Mouse (Mus musculus) neural tube, embryonic 13.5 days (tissue): ENCODE results near the gene Pabpc4. TPM values are rescaled to one million over a fixed set of nuclear protein-coding genes. Genes with fewer than 3 reads are reported as not detected.
"Not testable (repeated sequence)": the region's sequence is repeated elsewhere in the genome, so short reads cannot be mapped to it uniquely, and the experiment has no call there.

Experiments used
- ATAC-seq: fragments of 200-750 bp; cut with Nextera tagmentation; 2 replicates; pipeline ENCODE4 v1.8.0; 2017; ENCODE audit warnings: low read depth, mild to moderate bottlenecking, moderate TSS enrichment, moderate library complexity
- H3K27ac ChIP-seq: fragments of 300-500 bp; sonication (generic); replicated peaks from 2 replicates; pipeline ENCODE4 v1.5.1; 2015; ENCODE audit warnings: moderate library complexity, mild to moderate bottlenecking, inconsistent platforms
- H3K27me3 ChIP-seq: fragments of 300-500 bp; sonication (generic); 2 replicates; pipeline ENCODE4 v1.6.1; 2015; ENCODE audit warnings: mild to moderate bottlenecking, inconsistent platforms
- H3K36me3 ChIP-seq: fragments of 300-500 bp; sonication (generic); 2 replicates; pipeline ENCODE4 v1.6.1; 2015; ENCODE audit warnings: mild to moderate bottlenecking, inconsistent platforms
- H3K4me1 ChIP-seq: fragments of 300-500 bp; sonication (generic); replicated peaks from 2 replicates; pipeline ENCODE4 v1.6.1; 2015; ENCODE audit warnings: inconsistent platforms
- H3K4me2 ChIP-seq: fragments of 300-500 bp; sonication (generic); 2 replicates; pipeline ENCODE4 v1.6.1; 2015; ENCODE audit warnings: inconsistent platforms, mild to moderate bottlenecking, moderate library complexity
- H3K4me3 ChIP-seq: fragments of 300-500 bp; sonication (generic); 2 replicates; pipeline ENCODE4 v1.5.1; 2015; ENCODE audit warnings: mild to moderate bottlenecking, inconsistent platforms
- H3K9ac ChIP-seq: fragments of 300-500 bp; sonication (generic); 2 replicates; pipeline ENCODE4 v1.6.1; 2015; ENCODE audit warnings: moderate library complexity, mild to moderate bottlenecking, inconsistent platforms
- H3K9me3 ChIP-seq: fragments of 300-500 bp; sonication (generic); 2 replicates; pipeline ENCODE4 v1.6.1; 2016; ENCODE audit warnings: inconsistent platforms
- WGBS: fragments of 180-500 bp; shearing (Covaris S2); methylation state at CpG from one replicate; pipeline ENCODE4 v1.1.7; 2015; 5-methylcytosine and 5-hydroxymethylcytosine counted together
- polyA plus RNA-seq: library from polyadenylated mRNA; unstranded; fragments of >200 nt; fragmentation: Nextera tagmentation; extraction: Ambion mirVana; gene quantifications from 2 replicates; pipeline ENCODE4 v1.2.1, GENCODE M21; 2015

Pabpc4 gene
- polyA plus RNA-seq, 1 experiment from 2014 or later = 24.2 TPM

- Histone ChIP-seq H3K27me3 (no peaks in the 10 kb centered on the region), H3K27ac (no peak overlapping the region), H3K9ac (no peak overlapping the region), H3K9me3 (no peaks in the 10 kb centered on the region), H3K36me3 (no peaks in the 10 kb centered on the region), H3K4me2 (no peak overlapping the region), H3K4me3 (no peak overlapping the region), H3K4me1 (no peaks in the 10 kb centered on the region)
- 83% methylated on average over 3 of the region's 3 CpGs for WGBS
- no peak for ATAC-seq
Measured at GRCm38 (mm10) chr4:123314497-123314896, 52.3 kb downstream of the Pabpc4 start.

- Histone ChIP-seq H3K27me3 (peaks cover 29% of the 10 kb centered on the region), H3K4me2 (peak overlapping the region; percentile 46), H3K4me3 (0 out of 2 replicates have a peak overlapping the region, but pooled peaks have one; percentile 21)
- ATAC-seq = peak; percentile 48; the same call in 1 of the 2 replicates
- H3K9me3 ChIP-seq, H3K4me1 ChIP-seq, H3K27ac ChIP-seq, H3K36me3 ChIP-seq, H3K9ac ChIP-seq: not testable (repeated sequence)
- WGBS = 18% methylated on average over 21 of the region's 38 CpGs
Measured at GRCm38 (mm10) chr4:123322910-123323309, 60.8 kb downstream of the Pabpc4 start.

- Histone ChIP-seq H3K4me3 (peak within 1 kb of the TSS; percentile 21; the same call in 1 of the 2 replicates), H3K9me3 (no peaks in the 10 kb centered on the region), H3K4me2 (peak within 1 kb of the TSS; percentile 46), H3K9ac (no peak within 1 kb of the TSS), H3K27ac (no peak within 1 kb of the TSS), H3K4me1 (0 out of 2 replicates have a peak, but pooled peaks cover 4% of the 10 kb centered on the region), H3K36me3 (no peaks in the 10 kb centered on the region), H3K27me3 (peaks cover 29% of the 10 kb centered on the region)
- WGBS = 9% methylated on average over 13 of the region's 13 CpGs
- no peak for ATAC-seq
Measured at GRCm38 (mm10) chr4:123323534-123323933, 61.4 kb downstream of the Pabpc4 start, which contains the start of gene Oxct2a. Oxct2a (minus strand) TSS chr4:123323634.

- no peak overlapping the region for H3K4me2 ChIP-seq
- no peaks in the 10 kb centered on the region for H3K9me3 ChIP-seq
- ATAC-seq = no peak
- 0 out of 2 replicates have a peak, but pooled peaks cover 4% of the 10 kb centered on the region for H3K4me1 ChIP-seq
- no peaks in the 10 kb centered on the region for H3K36me3 ChIP-seq
- no peak overlapping the region for H3K9ac ChIP-seq
- no peak overlapping the region for H3K27ac ChIP-seq
- H3K27me3 ChIP-seq = peaks cover 29% of the 10 kb centered on the region
- 83% methylated on average over 3 of the region's 3 CpGs for WGBS
- H3K4me3 ChIP-seq = no peak overlapping the region
Measured at GRCm38 (mm10) chr4:123326087-123326486, 63.9 kb downstream of the Pabpc4 start.

- Histone ChIP-seq H3K4me3 (no peak overlapping the region), H3K4me1 (0 out of 2 replicates have a peak, but pooled peaks cover 4% of the 10 kb centered on the region), H3K9ac (no peak overlapping the region), H3K4me2 (no peak overlapping the region), H3K36me3 (no peaks in the 10 kb centered on the region), H3K27ac (no peak overlapping the region), H3K27me3 (peaks cover 20% of the 10 kb centered on the region), H3K9me3 (no peaks in the 10 kb centered on the region)
- WGBS = 70% methylated on average over 3 of the region's 3 CpGs
- ATAC-seq = no peak
Measured at GRCm38 (mm10) chr4:123327630-123328029, 65.5 kb downstream of the Pabpc4 start.

- H3K4me1 ChIP-seq = 0 out of 2 replicates have a peak, but pooled peaks cover 4% of the 10 kb centered on the region
- ATAC-seq = no peak
- no peak overlapping the region for H3K9ac ChIP-seq
Measured at GRCm38 (mm10) chr4:123328946-123329345, 66.8 kb downstream of the Pabpc4 start.

GRCm38 (mm10) chr4:123331326-123331725, 69.2 kb downstream of the Pabpc4 start:
- Histone ChIP-seq H3K9me3 (no peaks in the 10 kb centered on the region), H3K36me3 (no peaks in the 10 kb centered on the region), H3K4me3 (no peak overlapping the region), H3K9ac (no peak overlapping the region), H3K4me2 (no peak overlapping the region), H3K4me1 (0 out of 2 replicates have a peak, but pooled peaks cover under 1% of the 10 kb centered on the region), H3K27me3 (no peaks in the 10 kb centered on the region), H3K27ac (no peak overlapping the region)
- 87% methylated on average over 5 of the region's 5 CpGs for WGBS
- ATAC-seq = no peak

More at GRCm38 (mm10) chr4:123328946-123329345, 66.8 kb downstream of the Pabpc4 start:
- no peak overlapping the region for H3K27ac ChIP-seq
- 66% methylated on average over 6 of the region's 6 CpGs for WGBS
- no peak overlapping the region for H3K4me3 ChIP-seq
- no peaks in the 10 kb centered on the region for H3K36me3 ChIP-seq
- H3K4me2 ChIP-seq = no peak overlapping the region
- H3K27me3 ChIP-seq = peaks cover 9% of the 10 kb centered on the region
- H3K9me3 ChIP-seq = no peaks in the 10 kb centered on the region

GRCm38 (mm10) chr4:123331961-123332360, 69.8 kb downstream of the Pabpc4 start:
- not testable (repeated sequence) for H3K36me3 ChIP-seq, H3K27me3 ChIP-seq, ATAC-seq, H3K27ac ChIP-seq, H3K4me2 ChIP-seq, H3K4me3 ChIP-seq, H3K9me3 ChIP-seq, H3K4me1 ChIP-seq, H3K9ac ChIP-seq
- 85% methylated on average over 1 of the region's 1 CpGs for WGBS

- Histone ChIP-seq H3K27ac (no peak overlapping the region), H3K9me3 (no peaks in the 10 kb centered on the region), H3K4me2 (no peak overlapping the region), H3K9ac (no peak overlapping the region), H3K27me3 (no peaks in the 10 kb centered on the region), H3K4me3 (no peak overlapping the region), H3K4me1 (no peaks in the 10 kb centered on the region), H3K36me3 (no peaks in the 10 kb centered on the region)
- 97% methylated on average over 4 of the region's 4 CpGs for WGBS
- no peak for ATAC-seq
Measured at GRCm38 (mm10) chr4:123333151-123333550, 71.0 kb downstream of the Pabpc4 start.

- WGBS = 82% methylated on average over 3 of the region's 3 CpGs
- H3K9ac ChIP-seq = no peak overlapping the region
- H3K27me3 ChIP-seq = no peaks in the 10 kb centered on the region
- no peaks in the 10 kb centered on the region for H3K36me3 ChIP-seq
- no peak for ATAC-seq
- H3K4me1 ChIP-seq = no peaks in the 10 kb centered on the region
- H3K9me3 ChIP-seq = no peaks in the 10 kb centered on the region
- H3K4me2 ChIP-seq = no peak overlapping the region
- no peak overlapping the region for H3K27ac ChIP-seq
- no peak overlapping the region for H3K4me3 ChIP-seq
Measured at GRCm38 (mm10) chr4:123334177-123334576, 72.0 kb downstream of the Pabpc4 start.

- not testable (repeated sequence) for ATAC-seq, H3K9ac ChIP-seq, H3K4me3 ChIP-seq, H3K4me2 ChIP-seq, H3K4me1 ChIP-seq, H3K27ac ChIP-seq, H3K36me3 ChIP-seq, H3K27me3 ChIP-seq, H3K9me3 ChIP-seq
- 73% methylated on average over 10 of the region's 10 CpGs for WGBS
Measured at GRCm38 (mm10) chr4:123335244-123335643, 73.1 kb downstream of the Pabpc4 start.

GRCm38 (mm10) chr4:123335796-123336585, 73.8 kb downstream of the Pabpc4 start:
- no peak for ATAC-seq
- 68% methylated on average over 14 of the region's 14 CpGs for WGBS
- no peak overlapping the region for H3K4me3 ChIP-seq
- H3K27ac ChIP-seq = no peak overlapping the region
- H3K4me2 ChIP-seq = no peak overlapping the region
- no peaks in the 10 kb centered on the region for H3K4me1 ChIP-seq
- H3K27me3 ChIP-seq = peaks cover 11% of the 10 kb centered on the region
- H3K9ac ChIP-seq = no peak overlapping the region
- no peaks in the 10 kb centered on the region for H3K36me3 ChIP-seq
- no peaks in the 10 kb centered on the region for H3K9me3 ChIP-seq
